Mouse (Mus musculus): Measurements from ENCODE around the gene Akr1c6. TPM values are rescaled to one million over a fixed set of nuclear protein-coding genes. Genes with fewer than 3 reads are reported as not detected.

Akr1c6 gene
- polyA plus RNA-seq, 1 experiment = not detected

DNA sequence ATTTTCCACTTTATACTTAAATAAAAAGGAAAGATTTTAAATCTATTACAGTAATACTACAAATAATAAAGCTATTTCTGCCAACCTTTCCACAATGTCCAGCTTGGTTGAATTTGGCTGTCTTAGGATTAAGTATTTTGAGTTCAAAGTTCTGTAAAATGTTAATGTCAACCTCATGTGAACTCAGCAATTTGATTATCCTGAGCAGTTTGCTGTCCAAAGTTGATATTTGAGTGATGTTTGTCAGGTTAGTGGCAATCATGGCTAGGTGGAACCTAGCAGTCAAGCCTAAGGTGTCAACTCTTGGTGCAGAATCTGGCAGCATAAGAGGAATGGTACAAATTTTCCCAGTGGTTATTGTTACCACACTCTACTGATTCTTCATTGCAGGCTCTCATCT, 29.4 kb upstream of the Akr1c6 start:
- Histone ChIP-seq H3K36me3 (ENCODE audit: control insufficient read depth, insufficient read depth, low read length) (no peaks in the 10 kb centered on the region), H3K27me3 (ENCODE audit: control insufficient read depth, insufficient read depth, low read length) (no peaks in the 10 kb centered on the region), H3K27ac (ENCODE audit: control insufficient read depth, insufficient read depth, low read length) (no peak overlapping the region), H3K4me3 (ENCODE audit: control insufficient read depth, insufficient read depth, low read length) (no peak overlapping the region), H3K4me1 (replicated peaks; ENCODE audit: control insufficient read depth, insufficient read depth, low read length) (no peaks in the 10 kb centered on the region)
- TF ChIP-seq CTCF (IDR thresholded peaks at IDR 0.05; ENCODE audit: borderline replicate concordance, control insufficient read depth, extremely low read depth, insufficient read depth, low read length, poor library complexity) (no peak), POLR2A (IDR thresholded peaks at IDR 0.05; ENCODE audit: control insufficient read depth, extremely low read depth, insufficient read depth, low read length, poor library complexity) (no peak)
- DNase-seq = no peak

DNA sequence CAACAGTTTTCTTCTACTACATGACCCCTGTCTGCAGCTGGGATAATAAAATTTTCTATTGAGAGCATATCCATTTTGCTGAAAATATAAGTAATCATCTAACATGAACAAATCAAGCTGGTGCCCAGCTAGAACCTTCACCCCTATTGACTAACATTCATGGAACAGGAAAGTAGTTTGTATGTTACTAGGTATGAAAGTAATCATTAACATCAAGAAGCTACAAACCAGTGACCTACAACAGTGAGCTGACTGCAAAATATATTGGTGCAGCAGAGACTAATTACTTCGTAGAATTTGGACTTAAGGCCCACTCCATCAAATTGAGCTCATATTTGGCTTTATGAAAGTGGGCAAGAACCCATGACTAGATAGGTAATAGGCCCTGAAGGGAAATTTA, 27.3 kb upstream of the Akr1c6 start:
- Histone ChIP-seq H3K27ac (ENCODE audit: control insufficient read depth, insufficient read depth, low read length) (no peak overlapping the region), H3K4me3 (ENCODE audit: control insufficient read depth, insufficient read depth, low read length) (no peak overlapping the region), H3K4me1 (replicated peaks; ENCODE audit: control insufficient read depth, insufficient read depth, low read length) (no peaks in the 10 kb centered on the region), H3K27me3 (ENCODE audit: control insufficient read depth, insufficient read depth, low read length) (no peaks in the 10 kb centered on the region), H3K36me3 (ENCODE audit: control insufficient read depth, insufficient read depth, low read length) (no peaks in the 10 kb centered on the region)
- no peak for DNase-seq
- no peak for TF ChIP-seq CTCF (IDR thresholded peaks at IDR 0.05; ENCODE audit: borderline replicate concordance, control insufficient read depth, extremely low read depth, insufficient read depth, low read length, poor library complexity)
- TF ChIP-seq POLR2A (IDR thresholded peaks at IDR 0.05; ENCODE audit: control insufficient read depth, extremely low read depth, insufficient read depth, low read length, poor library complexity) = no peak
- 94% methylated on average over 1 of the region's 1 CpGs for WGBS

GRCm38 (mm10) chr13:4428558-4428957, 5.5 kb upstream of the Akr1c6 start:
- Histone ChIP-seq H3K27ac (ENCODE audit: control insufficient read depth, insufficient read depth, low read length) (no peak overlapping the region), H3K36me3 (ENCODE audit: control insufficient read depth, insufficient read depth, low read length) (no peaks in the 10 kb centered on the region), H3K27me3 (ENCODE audit: control insufficient read depth, insufficient read depth, low read length) (no peaks in the 10 kb centered on the region), H3K4me1 (replicated peaks; ENCODE audit: control insufficient read depth, insufficient read depth, low read length) (no peaks in the 10 kb centered on the region), H3K4me3 (ENCODE audit: control insufficient read depth, insufficient read depth, low read length) (no peak overlapping the region)
- no peak for TF ChIP-seq CTCF (IDR thresholded peaks at IDR 0.05; ENCODE audit: borderline replicate concordance, control insufficient read depth, extremely low read depth, insufficient read depth, low read length, poor library complexity)
- no peak for TF ChIP-seq POLR2A (IDR thresholded peaks at IDR 0.05; ENCODE audit: control insufficient read depth, extremely low read depth, insufficient read depth, low read length, poor library complexity)
- WGBS = 93% methylated on average over 2 of the region's 2 CpGs
- no peak for DNase-seq

DNA sequence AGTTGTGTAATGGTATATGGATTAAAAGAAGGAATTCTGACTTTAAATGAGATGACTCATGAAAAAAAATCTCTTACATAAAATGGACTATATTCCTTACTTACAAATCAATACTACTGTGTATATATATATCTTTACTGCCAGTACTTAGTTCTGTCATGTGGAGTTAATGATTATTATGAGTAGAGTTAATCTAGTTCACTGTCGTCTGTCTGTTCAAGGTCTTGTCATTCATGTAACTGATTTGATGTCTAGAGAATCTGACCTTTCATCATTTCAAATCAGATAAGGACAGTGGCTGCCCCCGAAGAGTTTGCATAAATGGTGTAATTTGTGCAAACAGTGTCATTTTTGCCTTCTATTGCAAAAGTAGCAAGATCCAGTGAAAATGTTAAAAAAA, 5.1 kb upstream of the Akr1c6 start:
- H3K4me1 ChIP-seq (replicated peaks; ENCODE audit: control insufficient read depth, insufficient read depth, low read length) = no peaks in the 10 kb centered on the region
- no peak for TF ChIP-seq CTCF (IDR thresholded peaks at IDR 0.05; ENCODE audit: borderline replicate concordance, control insufficient read depth, extremely low read depth, insufficient read depth, low read length, poor library complexity)
- TF ChIP-seq POLR2A (IDR thresholded peaks at IDR 0.05; ENCODE audit: control insufficient read depth, extremely low read depth, insufficient read depth, low read length, poor library complexity) = no peak
- no peak overlapping the region for H3K27ac ChIP-seq (ENCODE audit: control insufficient read depth, insufficient read depth, low read length)
- no peak for DNase-seq
- no peaks in the 10 kb centered on the region for H3K27me3 ChIP-seq (ENCODE audit: control insufficient read depth, insufficient read depth, low read length)
- H3K36me3 ChIP-seq (ENCODE audit: control insufficient read depth, insufficient read depth, low read length) = no peaks in the 10 kb centered on the region
- WGBS = 87% methylated on average over 2 of the region's 2 CpGs
- H3K4me3 ChIP-seq (ENCODE audit: control insufficient read depth, insufficient read depth, low read length) = no peak overlapping the region

DNA sequence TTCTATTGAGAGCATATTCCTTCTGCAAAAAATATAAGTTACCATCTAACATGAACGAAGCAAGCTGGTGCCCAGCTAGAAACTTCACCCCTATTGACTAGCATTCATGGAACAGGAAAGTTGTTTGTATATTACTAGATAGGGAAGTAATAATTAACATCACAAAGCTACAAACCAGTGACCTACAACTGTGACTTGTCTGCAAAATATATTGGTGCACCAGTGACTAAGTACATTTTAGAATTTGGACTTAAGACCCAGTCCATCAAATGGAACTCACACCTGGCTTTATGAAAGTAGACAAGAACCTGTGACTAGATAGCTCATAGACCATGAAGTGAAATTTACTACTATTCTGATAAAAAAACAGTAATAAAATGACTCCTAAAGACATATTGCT, 3.0 kb upstream of the Akr1c6 start:
- Histone ChIP-seq H3K4me3 (ENCODE audit: control insufficient read depth, insufficient read depth, low read length) (no peak overlapping the region), H3K4me1 (replicated peaks; ENCODE audit: control insufficient read depth, insufficient read depth, low read length) (no peaks in the 10 kb centered on the region), H3K27ac (ENCODE audit: control insufficient read depth, insufficient read depth, low read length) (no peak overlapping the region), H3K36me3 (ENCODE audit: control insufficient read depth, insufficient read depth, low read length) (no peaks in the 10 kb centered on the region), H3K27me3 (ENCODE audit: control insufficient read depth, insufficient read depth, low read length) (no peaks in the 10 kb centered on the region)
- no peak for DNase-seq
- no peak for TF ChIP-seq POLR2A (IDR thresholded peaks at IDR 0.05; ENCODE audit: control insufficient read depth, extremely low read depth, insufficient read depth, low read length, poor library complexity)
- TF ChIP-seq CTCF (IDR thresholded peaks at IDR 0.05; ENCODE audit: borderline replicate concordance, control insufficient read depth, extremely low read depth, insufficient read depth, low read length, poor library complexity) = no peak
- 83% methylated on average over 1 of the region's 1 CpGs for WGBS

DNA sequence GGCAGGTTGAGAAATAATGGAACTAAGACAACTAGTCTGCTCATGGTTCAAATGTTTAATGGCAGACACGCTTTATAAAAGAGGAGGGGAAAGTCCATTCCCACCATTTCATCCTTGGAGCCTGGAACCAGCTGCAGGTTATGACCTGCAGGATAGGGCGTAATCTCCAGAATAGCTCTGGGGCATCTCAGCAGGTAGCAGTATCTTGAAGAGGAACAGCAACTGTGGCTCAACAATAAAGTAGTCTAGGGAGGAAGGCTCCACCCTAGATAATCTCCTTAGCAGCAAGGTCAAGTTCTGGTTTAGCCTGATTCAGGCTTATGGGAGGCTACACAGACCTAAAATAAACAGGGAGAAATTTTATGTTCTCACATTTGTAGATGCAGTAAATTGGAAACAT, 31.5 kb downstream of the Akr1c6 start:
- no peak overlapping the region for H3K27ac ChIP-seq (ENCODE audit: control insufficient read depth, insufficient read depth, low read length)
- H3K27me3 ChIP-seq (ENCODE audit: control insufficient read depth, insufficient read depth, low read length) = no peaks in the 10 kb centered on the region
- no peaks in the 10 kb centered on the region for H3K36me3 ChIP-seq (ENCODE audit: control insufficient read depth, insufficient read depth, low read length)
- no peak for DNase-seq
- H3K4me1 ChIP-seq (replicated peaks; ENCODE audit: control insufficient read depth, insufficient read depth, low read length) = no peaks in the 10 kb centered on the region
- TF ChIP-seq POLR2A (IDR thresholded peaks at IDR 0.05; ENCODE audit: control insufficient read depth, extremely low read depth, insufficient read depth, low read length, poor library complexity) (no peak), CTCF (IDR thresholded peaks at IDR 0.05; ENCODE audit: borderline replicate concordance, control insufficient read depth, extremely low read depth, insufficient read depth, low read length, poor library complexity) (no peak)
- no peak overlapping the region for H3K4me3 ChIP-seq (ENCODE audit: control insufficient read depth, insufficient read depth, low read length)
- WGBS = 98% methylated on average over 2 of the region's 2 CpGs

GRCm38 (mm10) chr13:4467896-4468295, 33.8 kb downstream of the Akr1c6 start:
- WGBS = 77% methylated on average over 1 of the region's 1 CpGs
- Histone ChIP-seq H3K36me3 (ENCODE audit: control insufficient read depth, insufficient read depth, low read length) (no peaks in the 10 kb centered on the region), H3K4me3 (ENCODE audit: control insufficient read depth, insufficient read depth, low read length) (no peak overlapping the region), H3K4me1 (replicated peaks; ENCODE audit: control insufficient read depth, insufficient read depth, low read length) (no peaks in the 10 kb centered on the region), H3K27me3 (ENCODE audit: control insufficient read depth, insufficient read depth, low read length) (no peaks in the 10 kb centered on the region), H3K27ac (ENCODE audit: control insufficient read depth, insufficient read depth, low read length) (no peak overlapping the region)
- DNase-seq = no peak
- TF ChIP-seq POLR2A (IDR thresholded peaks at IDR 0.05; ENCODE audit: control insufficient read depth, extremely low read depth, insufficient read depth, low read length, poor library complexity) (no peak), CTCF (IDR thresholded peaks at IDR 0.05; ENCODE audit: borderline replicate concordance, control insufficient read depth, extremely low read depth, insufficient read depth, low read length, poor library complexity) (no peak)

Other genes starting within 250 kb of the Akr1c6 start
- 3.7 and 6.0 TPM in 2 replicates for gene Akr1c13, start 243.2 kb upstream of the Akr1c6 start, polyA plus RNA-seq (2012; rRNA removed)
- 0.22 and 0.23 TPM in 2 replicates for gene Akr1c19, start 205.6 kb upstream of the Akr1c6 start, polyA plus RNA-seq (2012; rRNA removed)
- gene Akr1c12, start 154.9 kb upstream of the Akr1c6 start, polyA plus RNA-seq (2012; rRNA removed) = 0.29 and 0.31 TPM in 2 replicates
- not detected in 2 replicates for gene Akr1c20, start 89.0 kb downstream of the Akr1c6 start, polyA plus RNA-seq (2012; rRNA removed)
- gene Akr1c21, start 139.8 kb downstream of the Akr1c6 start, polyA plus RNA-seq (2012; rRNA removed) = 0.13 TPM in 1 of 2 replicates, not detected in the other
- gene Akr1e1, start 174.9 kb downstream of the Akr1c6 start, polyA plus RNA-seq (2012; rRNA removed) = 0.62 and 1.0 TPM in 2 replicates

All from thymus, adult 2 months (tissue).